Mouse (Mus musculus) gastrocnemius, postnatal 14 days (tissue): Measurements from ENCODE around the gene Hdgfl2. TPM values are rescaled to one million over a fixed set of nuclear protein-coding genes. Genes with fewer than 3 reads are reported as not detected.

Experiments used
- DNase-seq: peaks from one replicate; pipeline ENCODE4 v3.0.0; 2021; ENCODE audit warnings: mixed read lengths
- intact Hi-C: fragments of 180-260 bp; cut with DNase I; formaldehyde crosslinking; loops from one replicate; pipeline ENCODE4 v1.15.1; 2025; ENCODE audit warnings: low total_unique reads
- long read RNA-seq, 2 experiments: library from polyadenylated mRNA; stranded (forward); transcript quantifications; one replicate each; pipeline ENCODE4 v2.0.0; 2021
- total RNA-seq, 2 experiments: library from RNA; stranded (reverse); gene quantifications; 2 replicates each; pipeline ENCODE4 v1.2.3; 2021

Hdgfl2 gene
- total RNA-seq: 10 to 100 TPM; 27.7 TPM
- long read RNA-seq, experiment 1, transcript Hdgfl2-210 (16 exons, 2,238 nt): minor isoform, 6 of 49 reads
- long read RNA-seq, experiment 1, transcript Hdgfl2-212 (16 exons, 2,270 nt): major isoform, 21 of 49 reads
- long read RNA-seq, experiment 1, partial matches to known transcripts: 3 of 49 reads
- long read RNA-seq, experiment 1, other reads (novel, unspliced or antisense): 18 of 49 reads
- long read RNA-seq, experiment 2, transcript Hdgfl2-212 (16 exons, 2,270 nt): major isoform, 28 of 67 reads
- long read RNA-seq, experiment 2, transcript Hdgfl2-210 (16 exons, 2,238 nt): minor isoform, 5 of 67 reads
- long read RNA-seq, experiment 2, partial matches to known transcripts: 4 of 67 reads
- long read RNA-seq, experiment 2, other reads (novel, unspliced or antisense): 30 of 67 reads

DNA sequence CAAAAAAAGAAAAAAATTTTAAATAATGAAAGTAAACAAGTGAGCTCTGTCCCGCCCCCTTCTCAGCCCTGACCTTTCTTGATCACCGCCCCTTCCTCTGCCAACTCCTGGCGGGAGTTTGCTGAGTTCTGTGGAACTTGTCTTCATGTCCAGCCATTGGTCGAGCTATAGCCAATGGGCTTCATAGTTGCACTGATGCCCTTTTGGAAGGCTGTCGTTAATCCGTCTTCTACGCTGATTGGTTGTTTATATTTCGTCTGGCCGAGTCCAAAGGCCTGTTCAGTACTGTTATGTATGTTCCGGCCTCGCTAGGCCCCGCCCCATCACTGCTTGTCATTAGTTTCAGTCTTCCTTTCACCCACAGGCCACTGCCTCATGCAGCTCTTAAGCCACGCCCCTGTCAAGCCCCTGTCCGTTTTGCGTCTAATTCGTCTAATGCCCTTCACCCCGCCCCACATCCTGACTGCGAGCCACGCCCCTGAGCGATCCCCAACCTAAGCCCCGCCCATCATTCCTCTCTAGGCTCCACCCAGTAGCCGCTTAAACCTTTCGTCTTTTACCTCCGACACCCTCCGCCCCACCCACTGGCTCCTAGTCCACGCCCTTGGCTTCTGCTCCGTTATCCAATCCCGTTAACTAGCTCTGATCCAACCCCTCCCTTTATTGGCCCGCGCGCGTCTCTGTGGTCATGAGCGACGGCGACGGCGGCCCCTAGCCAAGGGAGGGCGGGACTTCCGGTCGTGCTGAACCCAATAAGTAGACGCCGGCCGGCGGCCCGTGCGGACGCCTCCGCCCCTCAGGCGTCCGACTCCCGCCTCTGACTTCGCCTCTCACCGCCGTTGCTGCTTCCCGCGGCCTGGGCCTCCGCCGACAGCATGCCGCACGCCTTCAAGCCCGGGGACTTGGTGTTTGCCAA is at the start of gene Hdgfl2:
Gene Hdgfl2 (plus strand): TSS at position 755 of the 916 bp plus-strand sequence.
- intact Hi-C loops: no loop called here
- DNase-seq: peak; percentile 100

DNA sequence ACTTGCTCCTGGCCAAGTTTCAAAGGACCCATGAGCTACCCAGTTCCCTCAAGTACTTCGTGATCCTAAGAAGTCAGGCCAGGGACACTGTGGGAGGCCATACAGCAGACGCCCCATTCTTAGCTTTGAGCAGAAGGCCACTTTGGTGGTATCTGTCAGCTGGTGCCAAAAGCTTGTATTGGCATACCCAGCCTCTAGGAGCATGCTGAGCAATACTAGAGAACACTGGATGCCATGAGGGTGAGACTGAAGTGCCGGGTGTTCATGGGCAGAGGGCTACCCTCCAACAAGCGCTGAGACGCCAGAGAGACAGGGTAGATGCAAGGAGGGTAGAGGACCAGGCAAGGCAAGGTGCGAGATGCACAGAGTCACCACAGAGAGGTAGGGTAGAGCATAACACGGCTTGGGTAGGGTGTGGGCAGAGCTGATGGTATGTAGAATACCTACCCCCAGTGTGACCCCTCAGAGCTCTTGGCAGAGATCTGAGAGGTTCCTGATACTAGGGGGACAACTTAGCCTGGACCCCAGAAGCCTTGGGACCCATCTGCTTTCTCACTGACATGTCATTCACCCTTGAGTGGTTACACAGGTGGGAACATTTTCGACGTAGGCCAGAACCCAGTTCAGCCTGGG is 49.1 kb upstream of the Hdgfl2 start:
- DNase-seq: no peak
- intact Hi-C loops: no loop called here

DNA sequence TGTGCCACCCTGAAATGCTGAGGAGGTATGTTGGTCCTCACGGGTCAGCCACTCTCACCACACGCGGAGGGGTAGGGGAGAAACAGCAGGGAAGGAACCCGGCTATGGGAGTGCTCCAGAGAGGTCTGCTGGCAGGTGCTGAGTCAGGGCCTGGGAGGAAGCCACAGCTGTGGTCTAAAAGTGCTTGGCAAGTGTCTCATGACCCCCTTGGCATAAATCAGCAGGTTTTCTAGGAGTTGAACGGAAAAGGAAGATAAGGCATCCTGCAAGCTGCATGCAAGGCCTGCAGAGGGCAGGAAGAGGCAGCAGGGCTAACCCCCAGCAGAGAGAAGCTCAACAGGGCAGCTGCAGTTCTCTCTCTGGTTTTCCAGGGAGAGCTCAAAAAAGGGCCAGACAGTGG is 48.5 kb upstream of the Hdgfl2 start:
- intact Hi-C loops: no loop called here
- DNase-seq: peak; percentile 43

DNA sequence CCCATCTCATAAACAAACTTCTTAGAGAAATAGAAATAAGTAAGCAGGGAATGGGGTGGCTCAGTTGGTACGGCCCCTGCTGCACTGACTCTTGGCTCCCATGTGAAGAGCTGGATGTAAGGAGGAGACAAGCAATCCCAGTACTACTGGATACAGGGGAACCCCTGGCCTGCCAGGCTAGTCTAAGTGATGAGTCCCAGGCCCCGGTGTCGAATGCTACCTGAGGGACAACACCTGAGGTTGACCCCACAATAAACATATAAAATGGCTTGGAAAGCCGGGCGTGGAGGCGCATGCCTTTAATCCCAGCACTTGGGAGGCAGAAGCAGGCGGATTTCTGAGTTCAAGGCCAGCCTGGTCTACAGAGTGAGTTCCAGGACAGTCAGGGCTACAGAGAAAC is 48.0 kb upstream of the Hdgfl2 start:
- no peak for DNase-seq
- intact Hi-C loops: no loop called here

DNA sequence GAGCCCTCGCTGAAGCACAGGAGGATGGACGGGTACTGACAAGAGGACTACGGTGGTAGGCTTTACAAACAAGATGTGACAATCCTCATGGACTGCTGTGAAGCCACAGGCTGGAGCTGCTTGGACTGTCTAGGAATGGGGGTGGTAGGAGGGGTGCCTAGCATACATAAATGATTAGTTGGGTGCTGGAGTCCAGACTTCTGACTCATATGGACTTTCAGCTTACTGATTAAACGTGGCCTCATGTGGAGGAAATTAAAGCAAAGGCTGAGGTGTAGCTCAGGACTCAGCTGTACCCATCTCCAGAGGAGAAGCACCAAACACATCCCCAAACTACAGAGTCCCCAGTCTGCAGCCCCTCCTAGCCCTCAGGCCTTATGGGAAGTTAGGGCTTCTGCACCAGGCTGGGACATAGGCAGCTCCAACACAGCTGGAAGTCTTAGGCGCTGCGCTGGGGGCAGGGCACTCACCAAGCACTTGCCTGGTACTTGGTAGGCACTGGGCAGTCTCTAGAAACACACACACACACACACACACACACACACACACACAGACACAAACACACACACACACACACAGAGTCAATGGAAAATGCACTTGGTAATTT is 47.2 kb upstream of the Hdgfl2 start:
- no peak for DNase-seq

DNA sequence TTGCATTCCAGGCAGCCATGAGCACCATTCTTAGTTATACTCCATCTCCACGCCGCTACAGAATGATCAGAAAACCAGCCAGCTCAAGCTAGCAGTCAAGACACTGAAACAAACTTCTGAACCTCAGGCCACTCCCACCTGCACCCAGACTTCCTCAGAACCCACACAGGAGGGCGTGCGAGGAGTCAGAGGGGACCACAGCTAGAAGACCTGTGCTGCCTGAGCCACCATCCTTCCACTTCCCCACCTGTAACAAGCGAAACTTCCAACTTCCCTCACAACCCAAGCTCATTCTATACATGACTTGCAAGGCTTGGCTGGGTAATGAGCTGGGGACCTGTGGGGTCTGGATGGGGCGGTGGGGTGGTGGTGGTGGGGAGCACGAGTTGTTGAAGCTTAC is 46.6 kb upstream of the Hdgfl2 start:
- intact Hi-C loops: no loop called here
- DNase-seq: no peak

More for the DNA sequence above, 47.2 kb upstream of the Hdgfl2 start:
- intact Hi-C loops: no loop called here

DNA sequence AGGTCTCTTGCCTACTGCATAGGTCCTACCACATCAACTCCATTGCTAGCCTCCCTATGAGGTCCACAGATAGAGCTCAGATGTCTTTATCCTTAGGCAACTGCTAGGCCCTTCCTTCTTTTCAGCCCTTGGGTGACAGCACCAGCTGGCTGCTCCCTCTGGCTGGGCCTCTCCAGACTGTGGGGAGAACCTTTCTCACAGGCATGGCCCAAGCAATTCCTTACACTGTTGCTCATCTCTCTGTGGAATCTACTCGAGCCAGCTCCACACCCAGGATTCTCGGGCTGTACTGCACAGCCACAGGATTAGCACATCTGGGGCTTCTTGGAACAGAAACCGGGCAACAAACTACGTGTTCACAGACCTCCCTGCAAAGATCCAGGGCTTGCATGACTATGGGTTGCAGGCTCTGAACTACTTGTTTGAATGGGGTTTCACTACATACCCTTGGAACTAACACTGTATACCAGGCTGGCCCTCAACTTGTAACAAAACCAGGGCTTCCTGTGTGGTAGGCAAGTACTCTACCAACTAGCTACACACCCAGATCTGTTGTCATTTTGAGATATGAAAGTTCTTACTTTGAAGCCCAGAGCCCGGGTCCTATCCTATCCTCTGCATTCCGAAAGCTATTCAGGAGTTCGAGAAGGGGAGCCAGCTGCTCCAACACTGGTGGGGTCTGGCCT is 45.3 kb upstream of the Hdgfl2 start:
- intact Hi-C loops: no loop called here
- DNase-seq: peak; percentile 68

DNA sequence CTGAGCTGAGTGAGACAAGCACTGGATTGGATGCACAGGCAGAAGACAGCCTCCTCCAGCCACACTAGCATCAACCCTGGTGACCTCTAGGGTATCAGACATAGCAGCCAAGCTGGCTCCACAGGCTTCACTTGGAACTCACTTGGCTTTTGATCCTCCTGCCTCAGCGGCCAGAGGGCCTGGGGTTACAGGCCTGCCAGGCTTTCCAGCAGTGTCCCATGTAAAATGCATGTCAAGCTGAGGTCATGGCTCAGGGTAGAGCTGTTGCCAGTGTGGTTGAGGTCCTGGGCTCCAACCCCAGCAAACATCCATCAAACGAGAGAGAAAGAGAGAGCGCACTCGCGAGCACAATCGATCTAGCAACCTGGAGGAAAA is 44.7 kb upstream of the Hdgfl2 start:
- no peak for DNase-seq
- intact Hi-C loops: no loop called here

DNA sequence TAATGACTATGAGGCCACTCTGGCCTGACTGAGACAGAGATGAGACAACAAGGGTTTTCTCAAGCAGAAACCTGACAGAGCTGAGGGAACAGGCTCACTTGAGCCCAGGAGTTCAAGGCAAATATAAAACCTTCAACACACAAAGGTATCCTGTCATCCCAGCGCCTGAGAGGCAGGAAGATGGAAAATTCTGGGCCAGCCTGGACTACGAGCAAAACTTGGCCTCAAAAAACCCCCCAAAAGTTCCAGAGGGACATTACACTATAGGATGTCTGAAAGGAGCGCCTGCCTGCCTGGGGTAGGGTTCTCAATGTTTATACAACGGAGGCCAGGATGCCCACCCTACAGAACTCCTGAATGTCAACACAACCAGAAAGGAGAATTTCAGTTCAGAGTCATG is 44.2 kb upstream of the Hdgfl2 start:
- no peak for DNase-seq
- intact Hi-C loops: no loop called here

DNA sequence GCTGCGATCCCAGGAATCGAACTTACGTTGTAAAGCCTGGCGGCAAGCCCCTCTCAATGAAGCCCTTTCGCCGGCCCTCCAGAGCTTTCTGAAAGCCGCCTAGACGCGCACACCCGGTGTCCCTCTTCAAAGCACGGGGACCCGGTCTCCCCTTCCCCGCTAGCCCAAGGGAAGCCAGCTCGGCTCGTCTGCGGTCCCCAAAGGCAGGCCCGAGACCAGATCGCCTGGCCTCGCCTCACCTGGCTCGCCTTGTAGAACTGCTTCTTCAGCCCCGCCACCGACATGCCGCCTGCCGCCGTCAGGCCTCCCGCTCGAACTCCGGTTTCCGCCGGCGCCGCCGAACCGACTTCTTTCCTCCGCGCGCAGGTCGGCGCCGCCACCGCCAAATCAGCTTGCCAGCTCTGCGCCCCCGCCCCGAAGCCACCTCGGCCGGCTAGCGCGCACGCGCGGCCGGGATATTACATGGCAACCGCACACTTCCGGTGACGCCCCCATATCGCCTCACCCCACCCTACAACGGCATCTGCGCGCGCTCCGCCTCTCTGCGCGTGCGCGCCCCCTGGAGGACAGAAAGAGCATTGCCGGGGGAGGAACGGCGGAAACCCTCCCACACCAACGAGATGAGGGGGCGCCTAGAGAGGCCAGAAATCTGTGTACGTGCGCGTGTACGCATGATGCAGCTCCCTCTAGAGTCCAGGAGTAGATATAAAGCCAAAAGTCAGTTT is 43.1 kb upstream of the Hdgfl2 start, which contains the start of gene Sh3gl1:
Gene Sh3gl1 (minus strand): TSS at position 460 of the 725 bp plus-strand sequence.
- intact Hi-C loops: no loop called here

DNA sequence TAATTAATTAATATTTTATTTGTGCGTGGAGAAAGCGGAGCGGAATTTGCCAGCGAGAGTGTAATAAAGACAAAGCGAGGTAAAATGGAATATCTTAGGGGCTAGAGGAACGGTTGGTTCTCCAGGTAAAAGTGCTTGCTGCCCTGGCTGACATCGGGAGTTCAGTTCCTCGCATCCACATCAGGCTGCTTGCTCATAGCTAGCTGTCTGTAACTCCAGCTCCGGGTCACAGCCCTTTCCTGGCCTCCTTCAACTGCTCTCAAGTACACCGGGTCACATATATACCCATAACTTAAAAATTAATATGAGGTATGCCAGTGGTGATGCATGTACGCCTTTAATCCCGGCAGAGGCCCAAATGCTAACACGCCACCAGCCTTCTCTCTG is 42.5 kb upstream of the Hdgfl2 start:
- no peak for DNase-seq
- intact Hi-C loops: no loop called here

More for the DNA sequence above, 43.1 kb upstream of the Hdgfl2 start, which contains the start of gene Sh3gl1:
- DNase-seq: peak; percentile 99

DNA sequence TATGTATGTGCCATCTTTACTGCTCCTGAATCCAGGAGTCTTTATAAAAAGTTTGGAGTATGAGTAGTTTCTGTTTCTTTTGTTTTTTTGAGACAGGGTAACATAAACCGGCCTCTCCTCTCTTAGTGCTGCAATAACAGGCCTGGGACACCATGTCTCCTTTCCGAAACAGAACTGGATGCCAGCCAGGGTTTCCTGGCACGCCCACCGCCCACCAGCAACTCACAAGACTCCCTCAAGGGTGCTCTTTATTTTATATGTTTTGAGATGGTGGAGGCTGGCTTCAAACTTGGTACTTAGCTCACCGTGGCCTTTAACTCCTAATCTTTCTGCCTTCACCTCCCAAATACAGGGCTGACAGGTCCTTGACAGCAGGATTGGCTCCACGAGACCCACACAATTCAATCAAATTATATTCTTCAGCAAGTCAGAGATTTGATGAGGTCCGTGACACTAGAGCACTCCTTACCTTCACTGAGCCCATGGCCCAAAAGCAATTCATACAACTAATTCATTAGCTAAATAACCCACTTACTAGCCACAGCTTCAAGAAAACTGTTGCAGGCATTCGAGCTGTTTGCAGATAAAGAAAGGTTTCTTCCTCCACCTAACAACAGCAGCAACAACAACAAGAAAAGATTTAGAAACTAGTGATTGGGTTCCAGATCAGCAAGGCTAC is 40.7 kb upstream of the Hdgfl2 start:
- intact Hi-C loops: no loop called here
- DNase-seq: no peak

DNA sequence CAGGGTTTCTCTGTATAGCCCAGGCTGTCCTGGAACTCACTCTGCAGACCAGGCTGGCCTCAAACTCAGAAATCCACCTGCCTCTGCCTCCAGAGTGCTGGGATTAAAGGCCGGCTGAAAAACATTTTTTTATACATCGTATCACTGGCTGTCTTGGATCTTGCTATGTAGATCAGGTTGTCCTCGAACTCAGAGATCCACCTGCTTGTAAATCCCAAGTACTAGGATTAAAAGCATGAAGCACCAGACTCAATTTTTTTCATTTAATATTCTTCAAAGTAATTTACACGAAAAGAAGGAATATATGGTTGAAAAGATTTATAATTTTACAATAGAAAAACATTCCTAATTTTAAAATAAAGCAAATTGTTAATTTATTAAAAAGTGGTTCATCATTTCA is 40.1 kb upstream of the Hdgfl2 start:
- intact Hi-C loops: no loop called here

DNA sequence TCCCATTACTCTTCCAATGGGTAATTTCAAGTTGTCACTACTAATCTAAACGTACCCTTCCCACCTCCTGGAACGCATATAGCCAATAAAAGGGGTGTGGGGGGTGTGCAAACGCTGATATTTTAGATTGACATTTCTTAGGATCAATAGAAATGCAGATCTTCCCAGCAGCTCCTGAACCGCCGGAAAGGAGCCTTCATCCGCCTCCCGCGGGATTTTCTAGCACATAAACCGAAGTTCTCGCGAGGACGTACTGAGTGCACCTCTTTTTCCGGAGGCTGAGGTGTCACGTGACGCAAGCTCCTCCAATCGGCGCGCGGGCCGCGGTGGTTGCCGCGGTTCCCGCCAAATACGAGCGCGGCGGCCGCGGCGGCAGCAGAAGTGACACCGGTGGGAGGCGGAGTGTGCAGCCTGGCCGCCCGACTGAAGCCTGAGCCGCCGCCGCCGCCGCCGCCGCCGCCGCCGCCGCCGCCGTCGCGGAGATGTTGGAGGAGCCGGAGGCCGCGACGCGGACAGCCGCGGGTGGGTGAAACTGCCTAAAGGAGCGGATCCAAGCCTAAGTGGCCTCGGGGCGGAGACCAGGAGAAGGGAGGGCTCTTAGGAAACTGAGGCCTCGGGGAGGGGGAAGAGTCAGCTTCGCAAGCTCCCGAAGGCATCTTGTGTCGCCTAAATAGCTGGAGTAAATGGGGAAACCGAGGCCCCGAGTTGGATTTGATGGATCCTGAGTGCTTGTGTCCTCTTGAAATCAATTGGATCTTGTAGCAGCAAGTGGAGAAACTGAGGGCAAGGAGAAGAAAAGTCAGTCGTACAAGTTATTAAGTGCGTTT is 39.2 kb upstream of the Hdgfl2 start, which contains the start of gene Chaf1a:
Gene Chaf1a (plus strand): TSS at position 410 of the 827 bp plus-strand sequence.
- intact Hi-C loops: no loop called here
- DNase-seq: peak; percentile 96

More for the DNA sequence above, 40.1 kb upstream of the Hdgfl2 start:
- no peak for DNase-seq

DNA sequence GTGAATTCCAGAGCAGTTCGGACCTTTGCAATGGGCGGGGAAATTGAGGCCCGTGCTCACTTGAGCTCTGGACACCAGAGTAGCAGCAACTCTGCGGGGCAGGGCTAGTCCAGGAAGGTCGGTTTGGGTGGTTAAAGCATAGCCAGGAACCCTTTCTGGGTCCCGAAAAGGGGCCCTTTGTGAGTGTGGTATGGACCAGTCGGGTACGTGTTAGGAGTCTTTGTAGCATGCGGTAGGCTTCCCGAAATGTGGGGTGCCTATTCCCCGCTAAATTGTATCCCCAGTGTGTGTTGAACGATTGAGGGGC is 38.6 kb upstream of the Hdgfl2 start:
- no peak for DNase-seq
- intact Hi-C loops: no loop called here

DNA sequence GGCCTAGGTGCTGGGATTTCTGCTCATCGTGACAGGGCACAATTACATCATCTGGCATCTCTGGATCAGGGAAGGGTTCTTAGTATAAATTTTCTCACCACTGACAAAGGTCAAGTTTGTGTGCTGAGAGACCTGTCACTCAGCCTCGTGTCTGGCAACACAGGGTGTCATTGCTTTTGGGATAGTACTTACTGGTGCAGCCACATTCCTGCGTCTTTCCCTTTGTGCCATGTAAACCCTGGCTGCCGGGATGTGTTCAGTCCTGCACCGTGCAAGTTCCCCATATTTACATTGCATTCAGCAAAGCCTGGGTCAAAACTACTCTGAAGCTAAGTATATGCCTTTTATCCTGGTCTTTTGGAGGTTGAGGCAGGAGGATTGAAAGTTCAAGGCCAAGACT is 28.1 kb upstream of the Hdgfl2 start:
- DNase-seq: no peak
- intact Hi-C loops: no loop called here

DNA sequence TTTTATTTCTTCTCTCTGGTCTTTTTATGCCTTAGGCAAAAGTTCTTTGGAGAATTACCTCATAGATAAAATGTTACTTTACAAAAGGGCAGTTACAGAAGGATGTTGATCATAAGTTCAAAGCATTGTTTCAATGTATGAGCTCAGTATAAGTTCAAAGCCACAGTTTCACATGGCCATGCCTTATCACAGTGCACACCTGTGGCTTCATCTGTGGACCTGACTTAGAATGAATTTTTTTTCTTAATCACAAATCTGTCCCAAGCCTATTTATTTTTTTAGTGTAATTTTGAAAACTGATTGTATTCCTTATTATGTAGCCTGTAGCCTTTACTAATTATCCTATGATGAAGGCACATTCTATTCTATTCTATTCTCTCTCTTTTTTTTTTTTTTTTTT is 24.5 kb upstream of the Hdgfl2 start:
- DNase-seq: no peak
- intact Hi-C loops: no loop called here
